Mouse (Mus musculus) midbrain, embryonic 14.5 days (tissue): ENCODE data around the gene Gemin6. TPM values are rescaled to one million over a fixed set of nuclear protein-coding genes. Genes with fewer than 3 reads are reported as not detected.
"Not testable (repeated sequence)": the region's sequence is repeated elsewhere in the genome, so short reads cannot be mapped to it uniquely, and the experiment has no call there.

ENCODE experiments used
- ATAC-seq: fragments of 200-750 bp; cut with Nextera tagmentation; 2 replicates; pipeline ENCODE4 v1.8.0; 2017; ENCODE audit warnings: moderate number of reproducible peaks, moderate library complexity; ENCODE audit not compliant: low FRiP score, low TSS enrichment
- DNase-seq: peaks from one replicate; pipeline ENCODE4 v3.0.0-alpha.2; 2015
- H3K27ac ChIP-seq: fragments of 300-500 bp; sonication (generic); replicated peaks from 2 replicates; pipeline ENCODE4 v1.5.1; 2014; ENCODE audit warnings: mild to moderate bottlenecking, low read depth, low read length, moderate library complexity
- H3K27me3 ChIP-seq: fragments of 300-500 bp; sonication (generic); 2 replicates; pipeline ENCODE4 v1.6.1; 2014; ENCODE audit warnings: low read length, control low read depth, mixed read lengths; ENCODE audit not compliant: control insufficient read depth, insufficient read depth
- H3K36me3 ChIP-seq: fragments of 300-500 bp; sonication (generic); 2 replicates; pipeline ENCODE4 v1.6.1; 2014; ENCODE audit warnings: low read length, control low read depth; ENCODE audit not compliant: control insufficient read depth, insufficient read depth
- H3K4me1 ChIP-seq: fragments of 300-500 bp; sonication (generic); 2 replicates; pipeline ENCODE4 v1.6.1; 2014; ENCODE audit warnings: mild to moderate bottlenecking, antibody characterized with exemption, low read length, control low read depth; ENCODE audit not compliant: control insufficient read depth, insufficient read depth
- H3K4me2 ChIP-seq: fragments of 300-500 bp; sonication (generic); 2 replicates; pipeline ENCODE4 v1.6.1; 2014; ENCODE audit warnings: mild to moderate bottlenecking, low read length, moderate library complexity
- H3K4me3 ChIP-seq: fragments of 300-500 bp; sonication (generic); replicated peaks from 2 replicates; pipeline ENCODE4 v1.5.1; 2014; ENCODE audit warnings: low read depth, low read length
- H3K9ac ChIP-seq: fragments of 300-500 bp; sonication (generic); replicated peaks from 2 replicates; pipeline ENCODE4 v1.6.1; 2014; ENCODE audit warnings: mild to moderate bottlenecking, low read length, moderate library complexity
- H3K9me3 ChIP-seq: fragments of 300-500 bp; sonication (generic); 2 replicates; pipeline ENCODE4 v1.6.1; 2016; ENCODE audit warnings: low read length, control low read depth, mixed read lengths; ENCODE audit not compliant: control insufficient read depth
- WGBS: fragments of 180-500 bp; shearing (Covaris S2); extraction: QIAGEN DNeasy Blood & Tissue Kit; methylation state at CpG from one replicate; pipeline ENCODE4 v1.1.7; 2014; 5-methylcytosine and 5-hydroxymethylcytosine counted together
- polyA plus RNA-seq: library from polyadenylated mRNA; unstranded; fragments of >200 nt; fragmentation: Nextera tagmentation; extraction: Ambion mirVana; gene quantifications from 2 replicates; pipeline ENCODE4 v1.2.1, GENCODE M21; 2014

Gemin6 gene
- 19.4 and 20.8 TPM in 2 replicates for polyA plus RNA-seq

- under 1% methylated on average over 33 of the region's 33 CpGs for WGBS
- Histone ChIP-seq H3K4me2 (peak within 1 kb of the TSS; percentile 73), H3K4me1 (peaks cover 3% of the 10 kb centered on the region; the same call in 1 of the 2 replicates), H3K4me3 (peak within 1 kb of the TSS; percentile 54), H3K27me3 (no peaks in the 10 kb centered on the region), H3K27ac (peak within 1 kb of the TSS; percentile 75), H3K9ac (peak within 1 kb of the TSS; percentile 62), H3K36me3 (peaks cover 3% of the 10 kb centered on the region; the same call in 1 of the 2 replicates), H3K9me3 (no peaks in the 10 kb centered on the region)
- DNase-seq (peak; percentile 96), ATAC-seq (peak; percentile 95)
Observed at GRCm38 (mm10) chr17:80224326-80225116, at the start of gene Gemin6. Gene Gemin6 (plus strand): TSS chr17:80224441.

GRCm38 (mm10) chr17:80174699-80175385 lies 49.4 kb upstream of the Gemin6 start:
- no peak for DNase-seq
- Histone ChIP-seq H3K4me3 (no peak overlapping the region), H3K9me3 (no peaks in the 10 kb centered on the region), H3K36me3 (no peaks in the 10 kb centered on the region), H3K27ac (no peak overlapping the region), H3K4me2 (no peak overlapping the region), H3K4me1 (no peaks in the 10 kb centered on the region), H3K9ac (no peak overlapping the region), H3K27me3 (no peaks in the 10 kb centered on the region)
- ATAC-seq = no peak
- WGBS = 79% methylated on average over 19 of the region's 19 CpGs

- no peak overlapping the region for H3K9ac ChIP-seq
- WGBS = 52% methylated on average over 4 of the region's 4 CpGs
- no peak overlapping the region for H3K4me3 ChIP-seq
Observed at GRCm38 (mm10) chr17:80175386-80175739, 48.9 kb upstream of the Gemin6 start.

GRCm38 (mm10) chr17:80175966-80176365 lies 48.3 kb upstream of the Gemin6 start:
- Histone ChIP-seq H3K4me3 (no peak overlapping the region), H3K36me3 (no peaks in the 10 kb centered on the region), H3K27ac (no peak overlapping the region), H3K4me2 (no peak overlapping the region), H3K9ac (no peak overlapping the region), H3K27me3 (no peaks in the 10 kb centered on the region), H3K9me3 (no peaks in the 10 kb centered on the region), H3K4me1 (no peaks in the 10 kb centered on the region)
- no peak for DNase-seq
- WGBS = 92% methylated on average over 3 of the region's 3 CpGs
- no peak for ATAC-seq

More at GRCm38 (mm10) chr17:80175386-80175739, 48.9 kb upstream of the Gemin6 start:
- Histone ChIP-seq H3K9me3 (no peaks in the 10 kb centered on the region), H3K27me3 (no peaks in the 10 kb centered on the region), H3K4me1 (no peaks in the 10 kb centered on the region), H3K4me2 (no peak overlapping the region), H3K27ac (no peak overlapping the region), H3K36me3 (no peaks in the 10 kb centered on the region)
- DNase-seq (no peak), ATAC-seq (no peak)

GRCm38 (mm10) chr17:80178846-80179245 lies 45.4 kb upstream of the Gemin6 start:
- H3K4me3 ChIP-seq, H3K4me1 ChIP-seq, H3K27ac ChIP-seq, H3K4me2 ChIP-seq, H3K36me3 ChIP-seq, DNase-seq, H3K27me3 ChIP-seq, ATAC-seq, H3K9me3 ChIP-seq, H3K9ac ChIP-seq: not testable (repeated sequence)
- WGBS = 97% methylated on average over 2 of the region's 3 CpGs

- WGBS = 1% methylated on average over 6 of the region's 6 CpGs
Observed at GRCm38 (mm10) chr17:80179959-80180358, 44.3 kb upstream of the Gemin6 start.

GRCm38 (mm10) chr17:80180468-80180867 lies 43.8 kb upstream of the Gemin6 start:
- Histone ChIP-seq H3K9me3 (no peaks in the 10 kb centered on the region), H3K4me2 (no peak overlapping the region), H3K27me3 (no peaks in the 10 kb centered on the region), H3K36me3 (no peaks in the 10 kb centered on the region), H3K9ac (no peak overlapping the region), H3K27ac (no peak overlapping the region), H3K4me3 (no peak overlapping the region), H3K4me1 (no peaks in the 10 kb centered on the region)
- DNase-seq (no peak), ATAC-seq (peak; percentile 55; the same call in 1 of the 2 replicates)

More at GRCm38 (mm10) chr17:80179959-80180358, 44.3 kb upstream of the Gemin6 start:
- Histone ChIP-seq H3K9ac (no peak overlapping the region), H3K36me3 (no peaks in the 10 kb centered on the region), H3K4me3 (no peak overlapping the region), H3K9me3 (no peaks in the 10 kb centered on the region), H3K4me2 (no peak overlapping the region), H3K4me1 (no peaks in the 10 kb centered on the region), H3K27ac (no peak overlapping the region), H3K27me3 (no peaks in the 10 kb centered on the region)
- DNase-seq (peak; percentile 89), ATAC-seq (peak; percentile 64; the same call in 1 of the 2 replicates)

- Histone ChIP-seq H3K4me3 (no peak overlapping the region), H3K9me3 (no peaks in the 10 kb centered on the region), H3K4me1 (no peaks in the 10 kb centered on the region), H3K27ac (no peak overlapping the region), H3K27me3 (no peaks in the 10 kb centered on the region), H3K36me3 (no peaks in the 10 kb centered on the region), H3K9ac (no peak overlapping the region), H3K4me2 (no peak overlapping the region)
- ATAC-seq = no peak
- no peak for DNase-seq
- 84% methylated on average over 10 of the region's 10 CpGs for WGBS
Observed at GRCm38 (mm10) chr17:80183615-80184014, 40.6 kb upstream of the Gemin6 start.
